Mouse (Mus musculus) spleen, postnatal 36 days (tissue): ENCODE results near the gene Plin3.

ENCODE experiments used
- DNase-seq, 2 experiments: peaks; one replicate each; pipeline ENCODE4 v3.0.0; 2022; ENCODE audit warnings: low spot score in 2 of 2, mixed read lengths in 1 of 2

The Plin3 gene

DNA sequence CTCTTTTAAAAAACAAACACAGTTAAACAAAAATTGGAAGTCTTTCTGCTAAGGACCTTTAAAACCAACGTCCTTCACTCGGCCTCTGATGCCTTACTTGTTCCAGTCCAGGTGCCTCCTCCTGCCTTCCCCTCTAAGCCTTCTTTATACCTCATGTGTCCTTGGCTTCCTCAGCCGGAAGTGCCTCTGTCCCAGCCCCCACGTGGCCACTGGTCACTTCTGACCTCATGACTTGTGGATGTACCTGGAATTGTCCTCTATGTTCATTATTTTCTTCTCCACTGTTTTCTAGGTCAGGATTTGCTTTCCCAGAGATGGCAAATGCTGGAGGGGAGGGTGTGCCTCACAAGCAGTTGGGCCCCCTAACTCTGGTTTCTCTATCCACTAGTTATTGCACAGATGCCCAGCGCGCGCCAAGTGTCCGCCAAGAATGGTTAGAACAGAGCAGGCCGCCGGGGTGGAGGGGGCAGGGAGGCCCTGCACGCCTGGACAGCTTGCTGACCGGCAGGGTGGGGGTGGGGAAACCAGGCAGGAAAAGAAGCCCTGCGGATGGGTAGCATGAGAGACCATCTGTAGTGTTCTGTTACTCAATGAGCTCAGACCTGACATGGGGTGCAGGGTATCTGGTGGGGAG is 9.8 kb upstream of the Plin3 start:
- DNase-seq: no peak

GRCm38 (mm10) chr17:56300186-56300585 is 7.5 kb upstream of the Plin3 start, which contains the start of gene Arrdc5:
TSS of gene Arrdc5 (minus strand) at chr17:56300286.
- DNase-seq: no peak

GRCm38 (mm10) chr17:56298238-56298637 is 5.6 kb upstream of the Plin3 start:
- DNase-seq: no peak

DNA sequence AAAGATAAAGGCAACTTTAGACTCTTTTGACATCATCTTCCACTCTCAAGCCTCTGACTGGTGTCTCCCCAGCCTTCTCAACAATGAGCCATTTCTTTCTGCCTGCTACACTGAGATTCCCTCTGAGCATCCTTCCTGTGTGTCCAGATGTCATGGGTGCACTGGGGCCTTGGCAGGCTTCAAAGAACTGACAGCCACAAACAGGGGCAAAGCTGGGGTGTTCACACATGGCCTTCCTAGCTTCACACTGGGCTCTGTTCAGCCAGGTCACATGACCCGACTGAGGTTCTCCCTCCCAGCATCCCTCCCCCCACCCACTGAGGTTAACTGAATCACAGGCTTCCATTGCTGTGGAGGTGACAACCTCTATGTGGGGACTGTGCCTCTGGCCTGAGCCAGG is 3.5 kb upstream of the Plin3 start:
- no peak for DNase-seq

- no peak for DNase-seq
Observed at GRCm38 (mm10) chr17:56294241-56294640, 1.6 kb upstream of the Plin3 start.

- peak in 1 of 2 experiments; percentile 39 for DNase-seq
Observed at GRCm38 (mm10) chr17:56293291-56293690, 618 bp upstream of the Plin3 start.

- no peak for DNase-seq
Observed at GRCm38 (mm10) chr17:56291826-56292475, 722 bp downstream of the Plin3 start.

GRCm38 (mm10) chr17:56291171-56291511 is 1.5 kb downstream of the Plin3 start:
- peak; percentile 88 to 92 for DNase-seq

DNA sequence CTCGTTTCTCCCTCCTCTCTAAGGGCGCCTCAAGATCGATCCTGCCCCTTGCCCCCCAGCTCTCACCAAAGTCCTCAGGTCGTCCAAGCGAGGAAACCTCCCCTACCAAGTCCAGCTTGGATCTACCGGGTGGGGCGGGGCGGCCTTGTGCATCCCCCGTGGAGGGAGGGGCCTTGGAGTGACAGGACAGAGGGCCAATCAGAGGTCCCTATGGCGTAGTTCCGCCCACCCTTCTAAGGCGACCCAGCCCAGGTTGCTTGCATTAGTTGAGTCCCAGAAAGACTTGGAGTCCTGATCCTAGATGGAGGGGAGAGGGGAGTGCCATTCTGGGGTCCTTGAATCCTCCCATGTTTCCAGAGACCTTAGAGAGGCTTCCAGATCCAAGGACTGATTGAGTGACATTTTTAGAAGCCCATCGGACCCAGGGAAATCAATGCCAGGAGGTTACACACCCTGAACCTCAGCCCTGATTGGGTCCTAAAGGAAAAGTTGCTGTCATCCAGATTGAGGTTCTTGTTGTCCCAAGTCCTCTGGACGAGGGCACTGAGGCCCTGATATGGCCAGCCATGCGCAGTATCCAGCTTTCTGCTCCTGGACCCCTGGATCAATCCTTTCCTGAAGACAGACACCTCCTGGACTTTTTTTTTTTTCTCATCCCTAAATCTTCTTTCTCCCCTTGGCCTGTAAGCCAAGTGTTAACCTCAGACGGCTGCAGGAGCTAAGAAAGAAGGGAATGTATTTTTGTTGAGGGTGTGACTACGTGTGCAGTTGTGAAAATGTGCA is 2.1 kb downstream of the Plin3 start:
- DNase-seq: peak; percentile 88 to 90

GRCm38 (mm10) chr17:56289371-56290331 is 3.0 kb downstream of the Plin3 start:
- DNase-seq: peak in 1 of 2 experiments; percentile 37

- DNase-seq: no peak
Observed at GRCm38 (mm10) chr17:56288866-56289265, 3.8 kb downstream of the Plin3 start.

DNA sequence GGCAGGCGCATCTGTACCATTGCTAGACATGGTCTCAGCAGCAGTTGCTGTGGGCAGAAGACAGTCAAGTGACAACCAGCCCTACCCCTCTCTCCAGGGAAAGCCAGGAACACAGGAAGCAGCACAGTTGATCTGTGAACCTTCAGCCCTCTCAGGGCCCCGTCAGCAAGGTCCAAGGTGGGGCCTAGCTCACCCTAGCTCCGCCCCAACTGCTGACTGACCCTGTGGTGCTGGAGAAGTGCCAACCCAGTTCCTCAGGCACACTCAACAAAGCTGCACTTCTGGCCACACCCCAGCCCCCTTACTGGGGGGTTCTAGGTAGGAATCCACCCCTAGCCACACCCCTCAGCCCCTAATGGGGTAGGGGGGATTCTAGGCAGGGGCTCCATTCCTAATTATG is 4.8 kb downstream of the Plin3 start:
- no peak for DNase-seq

GRCm38 (mm10) chr17:56285995-56286394 is 6.7 kb downstream of the Plin3 start:
- DNase-seq: no peak

- DNase-seq: no peak
Observed at GRCm38 (mm10) chr17:56283316-56283715, 9.4 kb downstream of the Plin3 start.

DNA sequence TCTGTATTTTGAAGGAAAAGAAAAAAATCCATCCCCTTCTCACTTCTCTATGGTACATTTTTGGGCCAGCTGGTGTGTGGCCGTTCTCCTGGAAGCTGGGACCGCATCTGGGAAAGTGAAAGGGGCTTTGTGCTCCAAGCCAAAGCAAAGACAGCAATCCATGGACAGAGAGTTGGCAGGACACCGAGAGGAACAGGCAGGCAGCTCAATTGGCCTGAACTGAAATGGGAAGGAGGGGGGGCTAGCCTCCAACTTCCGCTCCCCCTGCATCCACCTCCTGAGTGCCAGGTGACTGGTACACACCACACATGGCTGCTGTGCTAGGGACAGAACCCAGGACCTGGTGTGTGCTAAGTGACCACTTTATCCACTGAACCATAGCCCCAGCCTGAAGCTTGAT is 9.9 kb downstream of the Plin3 start:
- DNase-seq: no peak

GRCm38 (mm10) chr17:56281193-56281592 is 11.5 kb downstream of the Plin3 start:
- no peak for DNase-seq

- no peak for DNase-seq
Observed at GRCm38 (mm10) chr17:56279481-56280155, 13.1 kb downstream of the Plin3 start.

DNA sequence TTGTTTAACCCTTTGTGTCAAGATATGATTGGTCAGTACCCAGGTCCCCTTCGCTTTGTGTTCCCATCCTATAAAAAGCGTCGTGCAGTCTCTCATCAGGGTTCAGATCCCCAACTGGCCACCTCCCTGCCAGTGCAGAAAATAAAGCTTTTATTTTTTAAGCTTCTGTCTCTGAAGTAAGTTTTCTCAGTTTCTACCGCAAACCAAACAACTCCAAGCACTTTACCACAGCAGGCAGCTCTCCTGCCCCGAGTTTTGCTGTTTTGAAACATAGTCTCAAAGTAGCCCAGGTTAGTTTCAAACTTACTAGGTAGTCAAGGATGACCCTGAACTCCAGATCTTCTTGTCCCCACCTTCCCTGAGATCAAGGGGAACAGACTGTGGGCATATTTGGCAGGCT is 14.3 kb downstream of the Plin3 start:
- DNase-seq: no peak

DNA sequence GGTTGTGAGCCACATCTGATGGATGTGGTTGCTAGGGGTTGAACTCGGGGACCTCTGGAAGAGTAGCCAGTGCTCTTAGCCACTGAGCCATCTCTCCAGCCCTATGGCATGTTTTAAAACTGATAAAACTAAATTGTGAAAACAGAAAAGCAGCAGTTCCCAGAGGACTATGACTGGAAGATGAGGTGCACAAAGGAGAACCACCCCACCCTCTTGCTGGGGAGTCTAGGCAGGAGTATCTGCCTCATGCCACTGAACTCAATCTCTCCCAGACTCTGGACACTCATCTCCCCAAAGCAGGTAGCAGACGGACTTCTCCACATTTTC is 15.1 kb downstream of the Plin3 start:
- no peak for DNase-seq

- DNase-seq: peak; percentile 91 to 92
Observed at GRCm38 (mm10) chr17:56276643-56277566, 15.8 kb downstream of the Plin3 start, which contains the start of gene Ticam1. TSS of gene Ticam1 (minus strand) at chr17:56276786.
